Mouse (Mus musculus) embryo, embryonic 11.5 days (tissue): Measurements from ENCODE around the gene Bmp10.

Experiments used
- DNase-seq: peaks from one replicate; pipeline ENCODE4 v3.0.0-alpha.2; 2012; ENCODE audit warnings: low read depth, low spot score

Bmp10 gene

GRCm38 (mm10) chr6:87428487-87429044 is at the start of gene Bmp10:
Gene Bmp10, plus strand, starts transcription at chr6:87428994.
- DNase-seq = no peak

DNA sequence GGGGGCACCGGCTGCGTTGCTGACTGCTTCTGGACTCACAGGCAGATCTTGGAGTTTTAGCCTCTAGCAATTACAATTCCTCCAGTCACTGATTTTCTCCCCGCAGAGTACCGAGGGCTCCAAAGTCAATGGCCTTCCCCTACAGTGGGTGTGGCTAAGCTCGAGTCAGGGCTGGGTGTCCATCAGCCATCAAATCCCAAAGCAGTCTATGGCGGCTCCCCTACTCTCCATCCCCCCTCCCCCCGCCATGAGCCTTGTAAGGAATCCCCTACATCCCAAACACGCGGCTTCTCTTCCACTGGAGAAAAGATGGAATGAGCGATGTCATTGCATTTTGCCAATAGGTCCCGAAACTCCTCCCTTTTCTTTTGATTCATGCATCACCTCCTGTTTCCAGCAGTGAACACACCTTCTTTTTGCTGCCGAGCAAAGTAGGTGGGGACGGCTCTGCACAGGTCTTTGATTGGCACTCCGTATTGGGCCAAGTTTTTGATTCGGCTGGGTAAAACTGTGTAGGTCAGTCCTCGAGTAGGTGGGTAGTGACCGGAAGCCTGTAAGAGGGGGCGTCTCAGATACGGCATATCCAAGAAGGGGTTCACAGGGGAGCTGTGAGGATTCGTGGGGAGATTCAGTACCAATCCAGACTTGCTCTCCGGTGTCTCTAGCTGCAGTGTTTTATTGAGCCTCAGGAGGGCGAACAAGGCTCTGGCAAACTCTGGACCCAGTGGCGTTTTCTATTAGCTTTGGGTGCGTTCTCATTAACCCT is 44.7 kb upstream of the Bmp10 start:
- DNase-seq = no peak

GRCm38 (mm10) chr6:87384761-87385160 is 44.0 kb upstream of the Bmp10 start:
- no peak for DNase-seq

DNA sequence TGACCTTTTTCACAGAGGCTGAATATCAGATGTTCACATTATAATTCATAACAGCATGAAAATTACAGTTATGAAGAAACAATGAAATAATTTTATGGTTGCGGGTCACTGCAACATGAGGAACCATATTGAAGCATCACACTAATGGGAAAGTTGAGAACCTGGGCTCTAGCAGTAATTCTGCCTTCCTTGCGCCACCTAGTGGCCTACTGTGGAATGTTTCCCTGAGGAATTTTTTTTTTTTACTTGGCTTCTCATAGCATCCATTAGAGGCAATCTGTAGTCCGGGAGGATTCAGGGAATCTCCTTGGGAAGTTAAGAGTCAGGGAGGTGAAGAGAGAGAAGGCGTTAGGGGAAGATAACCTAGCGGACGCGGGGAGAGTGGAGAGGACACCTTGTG is 42.6 kb upstream of the Bmp10 start:
- DNase-seq = peak; percentile 63

DNA sequence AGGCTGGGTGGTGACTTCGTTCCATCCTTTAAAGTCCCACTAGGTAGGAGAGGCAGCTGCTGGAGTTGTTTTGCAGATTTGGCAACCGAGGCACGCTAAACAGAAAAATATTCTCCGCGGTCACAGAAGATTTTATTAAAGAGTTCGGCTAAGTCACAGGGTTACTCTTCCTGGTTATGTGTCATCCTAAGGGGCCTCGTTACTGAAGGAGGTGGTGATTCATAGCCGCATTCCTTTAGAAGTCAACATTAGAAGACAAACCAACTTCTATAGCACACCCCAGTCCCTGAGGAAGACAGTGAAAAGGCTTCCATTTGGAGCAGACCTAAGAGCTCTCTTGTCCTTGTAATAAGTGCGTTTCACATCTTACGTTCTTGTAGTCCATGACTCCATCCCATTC is 42.1 kb upstream of the Bmp10 start:
- no peak for DNase-seq

DNA sequence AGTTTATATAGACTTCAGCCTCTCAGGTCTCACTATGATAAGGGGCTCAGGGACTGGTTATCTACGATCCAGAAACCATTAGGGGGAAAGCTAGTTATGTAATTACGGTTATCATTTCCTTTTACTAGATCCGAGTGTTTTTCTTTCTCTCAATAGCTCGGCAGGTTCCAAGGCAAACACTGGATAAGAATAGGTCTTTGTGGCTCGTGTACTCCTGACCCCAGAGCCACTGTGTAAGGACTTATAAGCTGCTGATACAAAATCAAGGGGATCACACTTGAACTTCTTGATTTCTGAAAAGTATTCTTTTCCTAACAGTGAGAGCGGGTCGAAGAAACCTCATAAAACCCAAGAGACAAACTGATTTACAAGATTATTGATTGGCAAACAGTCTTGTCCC is 39.9 kb upstream of the Bmp10 start, which contains the start of gene Gkn3:
TSS of gene Gkn3 (minus strand) at position 59 of the 400 bp plus-strand sequence.
- no peak for DNase-seq

- DNase-seq = no peak
Observed at GRCm38 (mm10) chr6:87389455-87389989, 39.3 kb upstream of the Bmp10 start.

GRCm38 (mm10) chr6:87393466-87394205 is 35.2 kb upstream of the Bmp10 start:
- DNase-seq = no peak

DNA sequence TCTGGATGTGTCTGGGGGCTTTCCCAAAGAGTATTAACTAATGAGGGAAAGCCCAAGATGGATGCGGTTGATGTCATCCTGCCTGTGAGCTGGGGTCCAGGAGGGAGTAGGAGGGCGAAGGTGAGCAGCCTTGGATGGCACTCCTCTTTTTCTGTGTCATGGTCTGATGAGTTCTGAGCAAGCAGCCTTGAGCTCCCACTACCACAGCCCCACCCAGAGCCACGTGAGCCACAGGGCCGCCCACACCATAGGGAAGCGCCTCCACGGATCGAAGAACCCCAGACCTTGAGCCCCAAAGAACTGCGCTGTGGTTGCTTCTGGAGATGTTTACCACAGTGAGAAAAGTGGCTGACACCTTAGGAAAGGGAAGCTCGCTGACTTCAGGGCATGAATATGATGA is 34.0 kb upstream of the Bmp10 start:
- no peak for DNase-seq

GRCm38 (mm10) chr6:87399137-87399536 is 29.7 kb upstream of the Bmp10 start:
- peak; percentile 44 for DNase-seq

GRCm38 (mm10) chr6:87399886-87400566 is 28.8 kb upstream of the Bmp10 start:
- DNase-seq = no peak

DNA sequence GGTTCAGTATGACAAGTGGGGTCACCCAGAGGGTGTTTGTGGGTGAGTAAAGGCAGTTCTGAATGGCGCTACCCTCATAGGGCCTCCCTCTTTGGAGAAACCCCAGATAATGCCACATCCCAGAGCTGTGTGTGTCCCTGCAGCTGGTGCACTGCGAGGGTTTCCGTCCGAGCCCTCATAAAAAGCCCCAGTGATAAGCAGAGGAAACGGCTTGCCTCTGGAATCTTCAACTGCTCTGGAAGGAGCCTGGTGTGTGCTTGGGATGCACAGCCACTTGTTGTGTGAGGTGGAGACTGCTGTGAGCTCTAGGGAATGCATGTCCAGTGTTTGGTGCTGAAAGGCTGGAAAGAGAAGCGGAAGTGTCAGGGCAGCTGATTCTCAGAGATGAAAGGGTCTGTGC is 27.3 kb upstream of the Bmp10 start:
- DNase-seq = no peak

- DNase-seq = no peak
Observed at GRCm38 (mm10) chr6:87412011-87412410, 16.8 kb upstream of the Bmp10 start.

DNA sequence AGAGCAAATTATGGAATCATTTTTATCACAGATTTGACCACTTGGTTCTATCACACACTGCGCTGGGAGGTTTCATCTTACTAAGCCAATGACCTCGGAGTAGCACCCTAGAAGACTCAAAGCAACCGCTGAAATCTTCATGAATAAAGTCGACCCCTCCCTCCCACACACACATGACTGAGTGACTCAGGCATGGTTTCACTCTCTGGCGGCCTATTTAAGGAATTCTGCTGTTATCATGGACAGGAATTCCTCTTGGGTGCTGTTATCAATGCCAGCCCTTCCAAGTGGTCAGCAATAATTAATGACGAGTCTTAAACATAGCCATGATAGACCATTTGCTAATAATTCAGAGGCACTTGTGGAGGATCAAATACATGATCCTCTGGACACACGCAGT is 6.5 kb upstream of the Bmp10 start:
- no peak for DNase-seq

DNA sequence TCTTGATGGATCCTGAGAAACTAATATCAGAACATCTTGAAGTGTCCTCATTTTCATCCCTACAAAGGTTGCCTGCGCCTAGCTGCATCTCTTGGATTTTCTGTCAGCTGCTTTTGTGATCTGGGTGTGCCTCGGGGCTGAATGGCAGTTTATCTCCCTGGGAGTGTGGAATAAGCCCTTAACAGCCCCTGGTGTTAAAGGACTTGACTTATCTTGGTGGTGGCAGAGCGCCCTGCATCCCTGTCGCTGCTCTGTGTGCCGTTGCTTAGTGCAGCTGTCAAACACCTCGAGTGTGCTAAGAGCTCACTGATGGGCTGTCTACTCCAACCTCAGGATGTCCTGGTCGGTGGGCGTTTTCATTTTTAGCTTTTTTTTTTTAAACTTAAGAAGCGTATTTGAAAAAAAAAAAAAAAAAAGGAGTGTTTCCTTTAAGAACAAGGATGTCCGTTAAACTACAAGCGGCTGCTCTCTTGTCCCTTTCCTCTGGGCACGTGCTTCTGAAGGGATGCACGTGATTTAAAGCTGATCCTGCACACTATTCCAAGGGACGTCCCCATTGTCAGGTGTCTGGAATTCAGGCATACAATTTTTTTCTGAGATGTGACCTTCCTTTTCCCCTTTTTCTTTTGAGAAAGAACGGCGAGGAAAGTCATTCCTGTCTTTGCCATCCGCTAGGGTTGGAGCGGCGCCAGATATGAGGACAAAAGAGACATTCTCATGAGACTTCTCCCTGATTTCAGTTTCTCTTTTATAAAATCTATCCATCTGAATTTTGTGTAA is 4.6 kb upstream of the Bmp10 start:
- DNase-seq = no peak

GRCm38 (mm10) chr6:87426954-87427353 is 1.8 kb upstream of the Bmp10 start:
- DNase-seq = no peak

- no peak for DNase-seq
Observed at GRCm38 (mm10) chr6:87427616-87428015, 1.2 kb upstream of the Bmp10 start.

DNA sequence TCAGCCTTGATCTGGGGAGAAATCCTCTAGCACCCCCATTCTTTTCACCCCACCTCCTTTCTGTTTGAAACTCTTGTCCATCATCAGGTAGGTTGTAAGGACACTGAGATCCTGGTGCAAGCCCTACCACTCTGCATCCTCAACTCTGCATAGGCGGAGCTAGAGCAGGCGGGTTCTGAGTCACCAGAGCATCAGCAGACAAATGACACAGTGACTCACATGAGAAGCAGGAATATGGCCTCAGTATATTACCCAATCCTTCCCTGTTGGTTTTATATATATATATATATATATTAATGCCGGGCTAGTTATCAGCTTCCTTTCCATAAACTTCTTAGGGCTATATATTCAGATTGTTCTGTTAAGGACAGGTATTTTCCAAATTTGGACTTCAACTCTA is 7.0 kb downstream of the Bmp10 start:
- DNase-seq = no peak

DNA sequence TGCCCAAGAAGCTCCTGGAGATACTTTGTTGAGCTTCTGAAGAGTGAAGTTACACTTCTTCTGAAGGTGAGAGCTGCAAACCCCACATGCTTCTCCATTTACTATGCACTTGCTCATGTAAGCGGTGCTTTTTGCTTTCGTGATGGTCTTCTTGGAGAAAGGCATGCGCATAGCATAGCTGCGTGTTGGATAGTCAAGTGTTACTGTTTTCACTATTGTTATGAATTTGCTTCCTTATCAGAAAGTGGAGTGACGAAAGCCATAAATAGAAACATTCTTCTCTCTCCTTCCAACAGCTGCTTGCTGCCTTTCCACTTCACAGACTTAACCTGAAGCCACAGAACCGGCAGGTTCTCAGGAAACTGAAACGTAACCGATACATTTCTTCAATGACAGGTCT is 8.0 kb downstream of the Bmp10 start:
- no peak for DNase-seq

GRCm38 (mm10) chr6:87443253-87443652 is 14.5 kb downstream of the Bmp10 start:
- DNase-seq = no peak

- no peak for DNase-seq
Observed at GRCm38 (mm10) chr6:87445222-87445621, 16.4 kb downstream of the Bmp10 start.
